Mouse (Mus musculus): ENCODE measurements around the gene Kcnh1.
A peak's percentile ranks its signal among the peaks of the same experiment; 100 is the strongest.

The Kcnh1 gene

GRCm38 (mm10) chr1:192463732-192464131, 273.2 kb downstream of the Kcnh1 start:
- no peak for DNase-seq (ENCODE audit: low read depth)

GRCm38 (mm10) chr1:192472366-192472765, 281.8 kb downstream of the Kcnh1 start:
- DNase-seq (ENCODE audit: low read depth) = peak; percentile 10

- no peak for DNase-seq (ENCODE audit: low read depth)
Observed at GRCm38 (mm10) chr1:192473134-192473533, 282.6 kb downstream of the Kcnh1 start.

- DNase-seq (ENCODE audit: low read depth) = no peak
Observed at GRCm38 (mm10) chr1:192476704-192477103, 286.1 kb downstream of the Kcnh1 start.

- DNase-seq (ENCODE audit: low read depth) = no peak
Observed at GRCm38 (mm10) chr1:192477556-192477955, 287.0 kb downstream of the Kcnh1 start.

GRCm38 (mm10) chr1:192478176-192478575, 287.6 kb downstream of the Kcnh1 start:
- DNase-seq (ENCODE audit: low read depth) = no peak

- no peak for DNase-seq (ENCODE audit: low read depth)
Observed at GRCm38 (mm10) chr1:192480072-192480784, 289.7 kb downstream of the Kcnh1 start.

GRCm38 (mm10) chr1:192481446-192481845, 290.9 kb downstream of the Kcnh1 start:
- no peak for DNase-seq (ENCODE audit: low read depth)

GRCm38 (mm10) chr1:192485030-192485429, 294.5 kb downstream of the Kcnh1 start:
- DNase-seq (ENCODE audit: low read depth) = no peak

GRCm38 (mm10) chr1:192487571-192487970, 297.0 kb downstream of the Kcnh1 start:
- DNase-seq (ENCODE audit: low read depth) = no peak

- DNase-seq (ENCODE audit: low read depth) = no peak
Observed at GRCm38 (mm10) chr1:192489908-192490825, 299.6 kb downstream of the Kcnh1 start.

GRCm38 (mm10) chr1:192497505-192497904, 306.9 kb downstream of the Kcnh1 start:
- DNase-seq (ENCODE audit: low read depth) = no peak

- DNase-seq (ENCODE audit: low read depth) = no peak
Observed at GRCm38 (mm10) chr1:192502016-192502415, 311.4 kb downstream of the Kcnh1 start.

- DNase-seq (ENCODE audit: low read depth) = no peak
Observed at GRCm38 (mm10) chr1:192502835-192503234, 312.3 kb downstream of the Kcnh1 start.

- DNase-seq (ENCODE audit: low read depth) = no peak
Observed at GRCm38 (mm10) chr1:192503651-192504050, 313.1 kb downstream of the Kcnh1 start.

GRCm38 (mm10) chr1:192512821-192513220, 322.2 kb downstream of the Kcnh1 start:
- DNase-seq (ENCODE audit: low read depth) = no peak

- no peak for DNase-seq (ENCODE audit: low read depth)
Observed at GRCm38 (mm10) chr1:192515373-192515772, 324.8 kb downstream of the Kcnh1 start.

GRCm38 (mm10) chr1:192519713-192520112, 329.1 kb downstream of the Kcnh1 start:
- no peak for DNase-seq (ENCODE audit: low read depth)

- no peak for DNase-seq (ENCODE audit: low read depth)
Observed at GRCm38 (mm10) chr1:192520836-192521435, 330.4 kb downstream of the Kcnh1 start.

GRCm38 (mm10) chr1:192522376-192523178, 332.0 kb downstream of the Kcnh1 start:
- no peak for DNase-seq (ENCODE audit: low read depth)

- no peak for DNase-seq (ENCODE audit: low read depth)
Observed at GRCm38 (mm10) chr1:192525711-192526350, 335.3 kb downstream of the Kcnh1 start.

Data from c-Kit-positive CD71-negative TER-119-negative erythroid progenitor cells, embryonic 14.5 days (primary cell).